Mouse (Mus musculus): ENCODE data around the gene Antxr2.

Gene Antxr2

GRCm38 (mm10) chr5:98030902-98031641 lies at the start of gene Antxr2:
Gene Antxr2 (minus strand): TSS chr5:98031043.
- DNase-seq: peak; percentile 84 to 91

DNA sequence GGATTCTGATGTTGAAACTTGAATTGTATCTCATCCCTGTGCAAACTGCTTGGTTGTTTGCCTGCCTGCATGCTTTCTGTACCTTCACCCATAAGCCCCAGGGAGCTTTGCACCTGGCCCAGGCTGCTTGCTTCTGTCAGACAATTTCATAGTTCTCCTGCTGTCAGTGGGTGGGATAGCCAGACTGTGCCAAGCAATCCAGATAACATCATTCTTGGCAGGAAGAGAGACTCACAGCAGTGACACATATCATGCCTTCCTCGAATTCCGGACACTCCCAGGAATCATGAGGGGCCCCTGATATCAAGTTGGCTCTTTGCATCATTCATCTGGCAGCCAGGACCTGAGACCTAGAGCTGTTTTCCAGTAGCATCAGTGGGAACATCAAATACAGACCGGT lies 45.8 kb upstream of the Antxr2 start:
- peak; percentile 12 to 34 for DNase-seq

- no peak for DNase-seq
These were observed 38.3 kb upstream of the Antxr2 start for GRCm38 (mm10) chr5:98069191-98069590.

GRCm38 (mm10) chr5:98055275-98055674 lies 24.4 kb upstream of the Antxr2 start:
- DNase-seq: no peak

- no peak for DNase-seq
These were observed 24.0 kb upstream of the Antxr2 start for GRCm38 (mm10) chr5:98054834-98055233.

- DNase-seq: no peak
These were observed 4.1 kb upstream of the Antxr2 start for GRCm38 (mm10) chr5:98034928-98035327.

DNA sequence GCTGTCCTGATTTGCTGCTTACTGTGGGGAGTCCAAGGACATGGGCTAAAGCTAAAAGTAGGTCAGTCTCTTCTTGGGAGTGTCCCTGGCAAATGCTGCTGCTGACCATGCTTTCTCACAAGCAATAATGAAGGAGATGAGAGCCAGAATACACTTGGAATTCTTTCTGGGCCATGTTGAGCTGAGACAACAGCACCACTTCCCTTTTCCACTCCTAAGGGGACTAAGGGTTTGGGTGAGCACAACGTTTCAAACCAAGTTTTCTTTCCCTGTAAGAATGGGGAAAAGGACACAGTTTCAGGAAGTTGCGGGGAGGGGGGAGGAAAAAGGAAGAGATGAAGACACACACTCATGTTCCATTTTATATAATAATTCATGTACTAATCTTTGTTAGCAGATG lies 3.4 kb upstream of the Antxr2 start:
- no peak for DNase-seq

DNA sequence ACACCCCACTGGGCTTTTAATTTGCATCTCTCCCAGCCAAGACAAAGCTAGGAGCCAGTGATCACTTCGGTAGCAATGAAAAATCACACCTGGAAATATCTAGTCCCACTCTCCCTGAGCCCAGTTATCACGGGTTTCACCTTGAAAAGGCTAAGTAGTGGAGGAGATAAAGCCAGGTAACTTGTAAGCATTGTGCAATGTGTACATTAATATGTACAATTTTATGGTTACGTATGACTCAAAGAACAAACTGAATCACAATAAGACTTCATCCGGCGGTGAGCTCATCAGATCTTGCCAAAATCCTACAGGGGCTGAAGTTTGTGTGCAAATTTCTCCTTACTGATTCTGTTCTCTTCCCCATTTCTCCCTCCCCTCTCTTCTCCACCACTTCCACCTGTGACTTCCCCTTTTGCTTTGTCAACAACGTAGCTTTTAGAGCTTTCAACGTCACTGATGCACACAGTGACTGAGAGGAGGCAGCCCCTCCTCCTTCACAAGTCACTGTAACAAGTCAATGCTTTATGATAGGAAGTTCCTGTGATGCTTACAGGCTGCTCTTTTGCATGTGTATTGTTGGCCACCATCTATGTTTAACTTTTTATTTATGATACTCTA lies 2.1 kb upstream of the Antxr2 start:
- DNase-seq: no peak

GRCm38 (mm10) chr5:98030091-98030901 lies 547 bp downstream of the Antxr2 start:
- peak in 1 of 2 experiments; percentile 79 for DNase-seq

DNA sequence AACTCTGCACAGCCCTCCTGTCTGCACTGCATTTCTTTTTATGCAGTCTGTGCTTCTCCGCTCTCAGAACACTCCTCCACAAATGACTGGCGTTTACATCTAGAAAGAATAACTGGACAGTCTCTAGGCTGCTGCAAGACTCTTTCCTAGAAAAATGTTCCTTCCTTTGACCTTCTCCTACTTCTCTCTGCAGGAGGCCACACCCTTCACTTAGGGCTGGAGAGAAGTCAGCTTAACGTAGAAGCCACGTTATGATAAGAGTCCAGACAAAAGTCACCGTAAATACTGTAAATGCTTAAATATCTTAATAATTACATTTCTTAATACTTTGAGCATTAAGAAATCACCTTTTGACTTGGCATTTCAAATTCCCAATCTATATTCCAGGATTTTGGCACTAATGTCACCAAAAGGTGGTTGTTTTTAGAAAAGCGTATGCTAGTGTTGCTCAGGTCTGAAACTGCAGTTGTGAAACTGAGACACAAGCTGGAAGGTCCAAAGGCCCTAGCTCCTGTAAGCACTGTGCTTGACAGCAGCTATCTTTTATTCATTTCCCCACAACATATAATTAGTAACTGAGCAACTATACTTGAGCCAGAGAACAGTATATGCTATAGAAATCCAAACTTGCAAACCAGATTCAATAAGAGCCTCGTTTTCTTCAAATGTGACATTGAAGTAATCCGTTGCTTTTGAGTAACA lies 3.0 kb downstream of the Antxr2 start:
- DNase-seq: no peak

- DNase-seq: no peak
These were observed 4.9 kb downstream of the Antxr2 start for GRCm38 (mm10) chr5:98025921-98026320.

DNA sequence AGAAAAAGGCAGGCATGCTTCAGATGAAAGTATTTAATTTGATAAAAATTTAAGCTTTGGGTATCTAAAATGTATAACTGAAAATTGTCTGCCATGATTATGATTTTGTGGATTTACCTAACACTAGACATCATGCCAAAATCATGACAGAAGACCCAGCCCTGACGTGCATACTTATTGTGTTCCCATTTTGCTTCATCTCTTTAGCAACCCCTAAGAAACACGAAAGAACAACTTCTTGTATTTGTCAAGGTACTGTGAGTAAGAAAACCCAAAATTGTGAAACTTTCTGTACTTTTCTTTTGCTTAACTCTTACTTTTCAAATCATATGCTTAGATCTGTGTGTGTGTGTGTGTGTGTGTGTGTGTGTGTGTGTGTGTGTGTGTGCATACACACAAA lies 6.3 kb downstream of the Antxr2 start:
- DNase-seq: no peak

GRCm38 (mm10) chr5:98021518-98021917 lies 9.3 kb downstream of the Antxr2 start:
- no peak for DNase-seq

GRCm38 (mm10) chr5:98020658-98021057 lies 10.2 kb downstream of the Antxr2 start:
- no peak for DNase-seq

GRCm38 (mm10) chr5:98019396-98019795 lies 11.4 kb downstream of the Antxr2 start:
- DNase-seq: no peak

- no peak for DNase-seq
These were observed 12.7 kb downstream of the Antxr2 start for GRCm38 (mm10) chr5:98018162-98018561.

DNA sequence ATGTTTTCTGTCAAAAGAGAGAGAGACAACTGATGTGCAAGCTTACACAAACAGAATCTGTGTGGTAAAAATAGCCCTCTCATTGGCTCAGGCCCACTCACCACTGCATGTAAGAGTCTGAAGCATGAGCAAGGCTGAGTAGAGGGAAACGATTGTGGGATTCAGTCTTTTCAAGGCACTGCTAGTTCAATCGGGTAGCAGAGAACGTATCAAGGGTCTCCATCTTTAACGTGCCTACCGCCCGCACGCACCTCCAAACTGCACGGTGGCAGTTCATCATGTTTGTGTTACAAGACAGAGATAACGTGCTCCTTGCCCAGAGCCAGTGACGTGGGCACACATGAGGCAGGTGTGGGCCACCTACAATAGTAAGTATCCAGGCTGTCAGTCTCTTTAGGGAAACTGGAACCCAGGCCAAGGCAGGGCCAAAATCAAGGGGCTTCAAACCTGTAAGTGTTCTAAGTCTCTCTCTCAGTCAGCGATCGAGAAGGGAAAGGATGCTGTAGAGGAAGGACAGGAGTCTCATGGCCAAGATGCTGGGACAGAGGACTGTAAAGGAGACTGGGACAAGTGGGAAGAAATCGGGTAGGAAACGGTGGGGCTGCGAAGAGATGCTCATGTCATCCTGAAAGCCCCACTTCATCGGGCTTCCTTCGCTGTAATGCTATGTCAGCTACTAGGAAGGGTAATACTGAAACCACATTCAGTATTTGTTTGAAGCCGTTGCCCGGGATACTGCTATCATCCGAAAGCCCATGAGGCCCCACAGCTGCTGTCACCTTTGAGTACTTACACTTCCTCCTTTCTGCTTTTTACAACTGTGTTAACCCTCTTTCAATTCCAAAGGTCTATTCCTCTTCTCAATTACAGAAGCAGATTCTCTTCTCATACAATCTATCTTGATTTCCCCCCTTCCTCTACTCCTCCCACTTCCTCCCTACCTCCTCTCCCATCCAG lies 14.3 kb downstream of the Antxr2 start:
- DNase-seq: peak in 1 of 2 experiments; percentile 36

DNA sequence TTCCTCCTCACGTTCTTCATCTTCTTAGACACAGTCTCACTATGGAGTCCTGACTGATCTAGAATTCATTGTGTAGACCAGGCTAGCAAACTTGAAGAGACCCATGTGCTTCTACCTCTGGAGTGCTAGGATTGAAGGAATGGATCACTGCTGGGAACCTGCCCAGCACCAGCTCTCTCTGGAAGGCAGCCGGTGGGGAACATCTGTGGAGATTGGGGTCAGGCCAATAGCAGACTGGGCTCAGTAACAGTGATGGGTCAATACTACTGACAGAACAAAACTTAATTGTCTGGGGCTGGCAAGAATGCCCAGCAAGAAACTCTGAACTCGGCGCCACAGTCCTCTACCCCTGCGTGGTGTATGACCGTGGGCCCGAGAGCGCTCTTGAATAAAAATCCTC lies 25.1 kb downstream of the Antxr2 start:
- DNase-seq: no peak

GRCm38 (mm10) chr5:97999261-97999824 lies 31.5 kb downstream of the Antxr2 start:
- no peak for DNase-seq

GRCm38 (mm10) chr5:97996500-97997176 lies 34.2 kb downstream of the Antxr2 start:
- DNase-seq: no peak

GRCm38 (mm10) chr5:97995881-97996280 lies 35.0 kb downstream of the Antxr2 start:
- no peak for DNase-seq
